In genomic region chr11:101189495-101190180, GRCm38 (mm10) we compare ENCODE assay signal across 8 mouse cellular contexts. TPM values are rescaled to one million over a fixed set of nuclear protein-coding genes. Genes with fewer than 3 reads are reported as not detected.
DNase-seq lines count a peak whose midpoint lies in the region; ATAC-seq and TF ChIP-seq lines count a peak whose summit lies in the region.

No protein-coding gene starts in this region.

- peak overlapping the region; percentile 2; the same call in 1 of the 2 replicates for H3K9ac ChIP-seq in heart, embryonic 14.5 days (ENCODE audit: low read length)
- H3K9ac ChIP-seq in lung, postnatal 0 days (replicated peaks; ENCODE audit: low read depth), result 0 out of 2 replicates have a peak overlapping the region, but pooled peaks have one; percentile 13

- no peak overlapping the region for H3K4me2 ChIP-seq in heart, embryonic 14.5 days (ENCODE audit: low read length)
- no peak overlapping the region for H3K4me2 ChIP-seq in lung, postnatal 0 days (replicated peaks; ENCODE audit: low read depth, low read length)

- no peaks in the 10 kb centered on the region for H3K9me3 ChIP-seq in heart, embryonic 14.5 days (ENCODE audit: control insufficient read depth, low read length)
- H3K9me3 ChIP-seq in lung, postnatal 0 days (ENCODE audit: low read length), result no peaks in the 10 kb centered on the region

- peak; percentile 86 for DNase-seq in MEL-GATA-1-ER (ENCODE audit: extremely low read depth, low read depth)
- peak; percentile 51 for DNase-seq in c-Kit-negative CD71-positive TER-119-positive erythroid progenitor cells, embryonic 14.5 days (ENCODE audit: low read depth, low spot score)
- peak; percentile 76 for DNase-seq in kidney, postnatal 14 days
- DNase-seq in lung, postnatal 0 days (ENCODE audit: low spot score), result peak; percentile 93
- DNase-seq in retina, postnatal 1 day, result peak; percentile 69
- DNase-seq in urinary bladder, postnatal 25 days (ENCODE audit: low spot score), result no peak

- peak; percentile 88 for ATAC-seq in erythroblast, adult 5-6 weeks (replicated peaks; ENCODE audit: low FRiP score, poor library complexity, severe bottlenecking)
- peak; percentile 65 for ATAC-seq in heart, embryonic 14.5 days (ENCODE audit: insufficient number of reproducible peaks, insufficient read depth, low FRiP score, low read depth)
- peak; percentile 85 for ATAC-seq in lung, postnatal 0 days

- H3K36me3 ChIP-seq in heart, embryonic 14.5 days (ENCODE audit: control insufficient read depth, insufficient read depth, low read length), result peaks cover 10% of the 10 kb centered on the region
- peaks cover 4% of the 10 kb centered on the region; the same call in 1 of the 2 replicates for H3K36me3 ChIP-seq in lung, postnatal 0 days (ENCODE audit: insufficient read depth, low read length)

- H3K27me3 ChIP-seq in heart, embryonic 14.5 days (ENCODE audit: control insufficient read depth, insufficient read depth, low read length), result no peaks in the 10 kb centered on the region
- no peaks in the 10 kb centered on the region for H3K27me3 ChIP-seq in lung, postnatal 0 days (replicated peaks; ENCODE audit: insufficient read depth, low read length)

- no peak for TF ChIP-seq CTCF in lung, postnatal 0 days (IDR thresholded peaks at IDR 0.05)

- no peak for TF ChIP-seq EP300 in lung, postnatal 0 days (IDR thresholded peaks at IDR 0.05)

- peaks cover 30 to 43% of the 10 kb centered on the region in 2 experiments for H3K4me1 ChIP-seq in heart, embryonic 14.5 days (ENCODE audit: control insufficient read depth in 2 of 2, insufficient read depth in 2 of 2, low read length in 2 of 2)
- H3K4me1 ChIP-seq in lung, postnatal 0 days (ENCODE audit: insufficient read depth, low read depth, low read length), result no peaks in the 10 kb centered on the region; the same call in 1 of the 2 replicates

- H3K27ac ChIP-seq in heart, embryonic 14.5 days (replicated peaks in 1 of 2; ENCODE audit: control insufficient read depth in 1 of 2, insufficient read depth in 1 of 2, low read depth in 2 of 2, low read length in 2 of 2), result peak overlapping the region; percentile 45 to 66
- H3K27ac ChIP-seq in lung, postnatal 0 days (ENCODE audit: low read length), result peak overlapping the region; percentile 71

- WGBS in heart, embryonic 14.5 days, result 13% methylated on average over 6 of the region's 6 CpGs
- WGBS in lung, postnatal 0 days, result 13% methylated on average over 5 of the region's 6 CpGs

- no peak overlapping the region for H3K4me3 ChIP-seq in heart, embryonic 14.5 days (ENCODE audit: control insufficient read depth in 1 of 2, insufficient read depth in 1 of 2, low read depth in 1 of 2, low read length in 2 of 2)
- H3K4me3 ChIP-seq in lung, postnatal 0 days (ENCODE audit: low read depth, low read length), result no peak overlapping the region

RNA-seq across cellular contexts. Expression of gene Ccr10, which starts 14.4 kb away (rescaled TPM):
- 0.63 TPM in 1 of 2 replicates, not detected in the other for total RNA-seq in erythroblast, adult 5-6 weeks (2015; ENCODE audit: low replicate concordance)
- total RNA-seq in erythroblast, adult 5-6 weeks (2017; ENCODE audit: low replicate concordance), result not detected in 2 replicates
- polyA plus RNA-seq in heart, embryonic 14.5 days (2014; fragmentation: Nextera tagmentation; extraction: Ambion mirVana), result 0.30 TPM in 1 of 2 replicates, not detected in the other
- 0.06 and 0.20 TPM in 2 replicates for polyA plus RNA-seq in lung, postnatal 0 days (2015; fragmentation: Nextera tagmentation; extraction: Ambion mirVana)

RNA-seq across cellular contexts. Expression of gene Plekhh3, which starts 18.5 kb away (rescaled TPM):
- not detected in 2 replicates for total RNA-seq in erythroblast, adult 5-6 weeks (2015; ENCODE audit: low replicate concordance)
- 1.1 TPM in 1 of 2 replicates, not detected in the other for total RNA-seq in erythroblast, adult 5-6 weeks (2017; ENCODE audit: low replicate concordance)
- 11.3 and 12.8 TPM in 2 replicates for polyA plus RNA-seq in heart, embryonic 14.5 days (2014; fragmentation: Nextera tagmentation; extraction: Ambion mirVana)
- polyA plus RNA-seq in lung, postnatal 0 days (2015; fragmentation: Nextera tagmentation; extraction: Ambion mirVana), result 12.3 and 14.2 TPM in 2 replicates

RNA-seq across cellular contexts. Expression of gene Cntnap1, which starts 19.3 kb away (rescaled TPM):
- 0.58 and 0.63 TPM in 2 replicates for total RNA-seq in erythroblast, adult 5-6 weeks (2015; ENCODE audit: low replicate concordance)
- 0.17 TPM in 1 of 2 replicates, not detected in the other for total RNA-seq in erythroblast, adult 5-6 weeks (2017; ENCODE audit: low replicate concordance)
- polyA plus RNA-seq in heart, embryonic 14.5 days (2014; fragmentation: Nextera tagmentation; extraction: Ambion mirVana), result 0.69 and 1.1 TPM in 2 replicates
- 0.24 and 0.56 TPM in 2 replicates for polyA plus RNA-seq in lung, postnatal 0 days (2015; fragmentation: Nextera tagmentation; extraction: Ambion mirVana)

RNA-seq across cellular contexts. Expression of gene Tubg2, which starts 33.9 kb away (rescaled TPM):
- not detected in 2 replicates for total RNA-seq in erythroblast, adult 5-6 weeks (2015; ENCODE audit: low replicate concordance)
- total RNA-seq in erythroblast, adult 5-6 weeks (2017; ENCODE audit: low replicate concordance), result not detected in 2 replicates
- polyA plus RNA-seq in heart, embryonic 14.5 days (2014; fragmentation: Nextera tagmentation; extraction: Ambion mirVana), result 4.1 and 4.4 TPM in 2 replicates
- 1.9 and 2.3 TPM in 2 replicates for polyA plus RNA-seq in lung, postnatal 0 days (2015; fragmentation: Nextera tagmentation; extraction: Ambion mirVana)

RNA-seq across cellular contexts. Expression of gene Ezh1, which starts 36.6 kb away (rescaled TPM):
- total RNA-seq in erythroblast, adult 5-6 weeks (2015; ENCODE audit: low replicate concordance), result 161 and 177 TPM in 2 replicates
- 208 and 251 TPM in 2 replicates for total RNA-seq in erythroblast, adult 5-6 weeks (2017; ENCODE audit: low replicate concordance)
- polyA plus RNA-seq in heart, embryonic 14.5 days (2014; fragmentation: Nextera tagmentation; extraction: Ambion mirVana), result 13.6 and 16.6 TPM in 2 replicates
- 17.1 and 17.4 TPM in 2 replicates for polyA plus RNA-seq in lung, postnatal 0 days (2015; fragmentation: Nextera tagmentation; extraction: Ambion mirVana)
